Mouse (Mus musculus): ENCODE results near the gene Ppfibp1. TPM values are rescaled to one million over a fixed set of nuclear protein-coding genes. Genes with fewer than 3 reads are reported as not detected.

The Ppfibp1 gene
- total and polyA plus RNA-seq, 3 experiments = 15.4 to 128 (median 102) TPM

DNA sequence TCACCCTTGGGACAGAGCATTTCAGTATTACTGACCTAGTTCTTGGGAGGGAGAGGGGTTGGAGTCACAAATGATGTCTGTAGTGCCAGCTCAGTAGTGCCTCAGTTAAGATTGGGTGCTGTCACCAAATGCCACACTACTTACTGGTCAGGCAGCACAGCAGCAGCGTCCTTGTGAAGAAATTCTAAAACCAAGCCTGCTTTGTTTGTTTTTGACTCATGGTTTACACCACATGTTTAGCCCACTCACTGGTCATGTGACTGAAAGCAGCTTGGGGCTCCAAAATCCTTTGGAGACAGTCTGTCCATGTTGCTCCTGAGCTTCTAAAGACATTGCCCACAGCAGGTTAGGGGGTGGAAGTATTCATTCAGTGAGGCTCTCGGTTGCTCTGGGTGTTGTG, 4.9 kb upstream of the Ppfibp1 start:
- Histone ChIP-seq H3K36me3 (ENCODE audit: control insufficient read depth, insufficient read depth, low read length) (no peaks in the 10 kb centered on the region; the same call in 1 of the 2 replicates), H3K4me1 (ENCODE audit: control insufficient read depth, insufficient read depth, low read length) (no peaks in the 10 kb centered on the region; the same call in none of the 2 replicates), H3K27me3 (ENCODE audit: control insufficient read depth, insufficient read depth, low read length) (no peaks in the 10 kb centered on the region), H3K4me3 (no peak overlapping the region), H3K79me2 (replicated peaks; ENCODE audit: control insufficient read depth, insufficient read depth, low read length) (no peaks in the 10 kb centered on the region), H3K27ac (no peak overlapping the region), H3K9ac (ENCODE audit: low read depth, low read length) (no peak overlapping the region)
- intact Hi-C loops (cut with DNase I) = no loop called here
- no peak for DNase-seq
- 84% methylated on average over 2 of the region's 2 CpGs for WGBS
- TF ChIP-seq CTCF (IDR thresholded peaks at IDR 0.05) = no peak
- TF ChIP-seq EP300 (IDR thresholded peaks at IDR 0.05; ENCODE audit: insufficient read depth, low read depth, low read length) = no peak
- TF ChIP-seq POLR2A (IDR thresholded peaks at IDR 0.05; ENCODE audit: insufficient read depth, low read depth, low read length) = no peak

DNA sequence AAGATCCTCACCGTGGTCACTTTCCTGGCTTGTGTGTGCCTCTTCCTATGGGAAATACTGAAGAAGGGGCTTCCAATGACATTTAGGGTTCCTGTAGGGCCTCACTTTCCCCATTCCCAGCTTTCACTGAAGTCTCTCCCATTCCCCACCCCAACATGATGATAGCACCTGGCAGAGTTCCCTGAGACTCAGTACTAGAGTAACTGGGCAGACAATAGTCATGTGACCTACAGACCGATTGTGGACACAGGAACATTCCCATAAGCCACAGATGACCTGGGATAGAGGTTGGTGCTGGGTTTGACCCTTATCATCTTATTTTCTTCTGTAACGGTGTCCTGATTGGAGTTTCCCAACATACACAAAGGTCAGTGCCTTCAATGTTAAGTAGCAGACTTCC, 4.1 kb upstream of the Ppfibp1 start:
- Histone ChIP-seq H3K27ac (no peak overlapping the region), H3K36me3 (ENCODE audit: control insufficient read depth, insufficient read depth, low read length) (no peaks in the 10 kb centered on the region; the same call in 1 of the 2 replicates), H3K27me3 (ENCODE audit: control insufficient read depth, insufficient read depth, low read length) (no peaks in the 10 kb centered on the region), H3K9ac (ENCODE audit: low read depth, low read length) (no peak overlapping the region), H3K4me1 (ENCODE audit: control insufficient read depth, insufficient read depth, low read length) (no peaks in the 10 kb centered on the region; the same call in none of the 2 replicates), H3K4me3 (no peak overlapping the region), H3K79me2 (replicated peaks; ENCODE audit: control insufficient read depth, insufficient read depth, low read length) (no peaks in the 10 kb centered on the region)
- no peak for TF ChIP-seq EP300 (IDR thresholded peaks at IDR 0.05; ENCODE audit: insufficient read depth, low read depth, low read length)
- no peak for TF ChIP-seq POLR2A (IDR thresholded peaks at IDR 0.05; ENCODE audit: insufficient read depth, low read depth, low read length)
- no peak for TF ChIP-seq CTCF (IDR thresholded peaks at IDR 0.05)
- intact Hi-C loops (cut with DNase I) = no loop called here
- DNase-seq = no peak
- WGBS = 60% methylated on average over 3 of the region's 3 CpGs

DNA sequence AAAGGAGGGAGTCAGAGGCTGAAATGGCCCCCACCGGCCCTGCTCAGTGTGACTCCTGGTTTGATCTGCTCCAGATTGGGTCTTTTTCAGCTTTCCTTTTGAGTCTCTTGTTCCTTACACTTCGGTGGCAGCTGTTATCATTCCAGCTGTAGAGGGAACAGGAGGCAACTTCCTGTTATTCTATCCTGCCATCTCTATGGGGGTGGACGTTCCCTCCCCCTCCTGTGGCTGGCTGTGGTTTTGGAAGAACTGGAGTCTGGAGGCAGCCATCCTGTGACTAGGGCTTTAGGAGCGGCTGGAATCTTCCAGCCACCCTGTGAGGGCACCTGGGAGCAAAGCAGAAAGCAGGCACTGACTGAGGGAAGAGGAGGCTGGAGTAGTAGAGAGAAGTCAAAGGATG, 3.4 kb upstream of the Ppfibp1 start:
- Histone ChIP-seq H3K79me2 (replicated peaks; ENCODE audit: control insufficient read depth, insufficient read depth, low read length) (no peaks in the 10 kb centered on the region), H3K4me3 (no peak overlapping the region), H3K9ac (ENCODE audit: low read depth, low read length) (no peak overlapping the region), H3K27ac (no peak overlapping the region), H3K36me3 (ENCODE audit: control insufficient read depth, insufficient read depth, low read length) (no peaks in the 10 kb centered on the region; the same call in 1 of the 2 replicates), H3K27me3 (ENCODE audit: control insufficient read depth, insufficient read depth, low read length) (no peaks in the 10 kb centered on the region), H3K4me1 (ENCODE audit: control insufficient read depth, insufficient read depth, low read length) (no peaks in the 10 kb centered on the region; the same call in none of the 2 replicates)
- intact Hi-C loops (cut with DNase I) = loop anchor here (5.0 kb wide), 1 partner anchor 48 kb away; no protein-coding TSS in a partner anchor
- 27% methylated on average over 4 of the region's 4 CpGs for WGBS
- peak in 1 of 2 experiments; percentile 46 for DNase-seq
- TF ChIP-seq POLR2A (IDR thresholded peaks at IDR 0.05; ENCODE audit: insufficient read depth, low read depth, low read length) = no peak
- no peak for TF ChIP-seq EP300 (IDR thresholded peaks at IDR 0.05; ENCODE audit: insufficient read depth, low read depth, low read length)

DNA sequence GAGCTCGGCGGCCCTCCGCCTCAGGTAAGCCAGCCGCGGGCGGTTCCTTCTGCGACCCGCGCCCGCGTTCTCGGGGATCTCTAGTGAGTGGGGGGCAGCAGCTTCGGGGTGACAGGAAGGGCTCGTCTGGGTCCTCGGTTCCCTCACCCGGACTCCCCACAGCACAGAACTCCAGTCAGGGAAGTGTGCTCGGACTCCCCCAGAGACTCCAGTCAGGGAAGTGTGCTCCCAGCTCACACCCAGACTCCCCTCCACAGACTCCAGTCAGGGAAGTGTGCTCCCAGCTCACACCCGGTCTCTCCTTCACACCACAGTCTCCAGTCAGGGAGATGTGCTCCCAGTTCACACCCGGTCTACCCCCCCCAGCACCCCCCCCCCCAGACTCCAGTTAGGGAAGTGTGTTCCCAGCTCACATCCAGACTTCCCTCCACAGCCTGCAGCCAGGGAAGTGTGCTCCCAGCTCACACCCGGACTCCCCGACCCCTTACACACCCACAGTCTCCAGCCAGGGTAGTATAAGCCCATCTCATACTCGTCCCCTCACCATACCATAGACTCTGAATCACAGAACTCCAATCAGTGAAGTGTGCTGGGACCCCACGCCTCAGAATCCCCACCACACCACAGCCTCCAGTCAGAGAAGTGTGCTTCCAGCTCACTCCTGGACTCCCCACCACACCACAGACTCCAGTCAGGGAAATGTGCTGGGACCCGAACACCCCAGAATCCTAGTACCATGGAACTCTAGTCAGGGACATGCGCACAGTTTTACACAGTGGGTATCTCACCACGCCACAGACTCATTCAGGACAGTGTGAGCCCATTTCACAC, 588 bp downstream of the Ppfibp1 start:
- intact Hi-C loops (cut with DNase I) = loop anchor here (2.0 to 5.0 kb wide), 3 partner anchors 44 to 98 kb away; no protein-coding TSS in a partner anchor
- peak overlapping the region; percentile 94 for H3K4me3 ChIP-seq

DNA sequence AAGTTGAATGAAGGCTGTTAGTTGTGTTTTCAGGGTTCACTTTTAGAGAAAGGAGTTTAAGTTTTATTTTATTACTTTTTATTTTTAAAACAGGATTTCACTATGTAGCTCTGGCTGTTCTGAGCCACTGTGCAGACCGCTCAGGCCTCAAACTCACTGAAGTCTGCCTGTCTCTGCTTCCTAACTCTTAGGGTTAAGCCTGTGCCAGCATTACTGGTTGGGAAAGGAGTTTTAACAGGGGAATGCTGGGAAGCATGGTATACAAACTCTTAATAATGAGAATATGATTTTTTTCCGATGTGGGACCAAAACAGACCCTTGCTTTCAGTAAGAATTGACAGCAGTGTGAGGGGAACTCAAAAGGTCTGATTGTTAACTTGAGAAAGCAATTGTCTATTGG, 1.9 kb downstream of the Ppfibp1 start:
- intact Hi-C loops (cut with DNase I) = loop anchor here (2.0 kb wide), 1 partner anchor 21 kb away; no protein-coding TSS in a partner anchor
- Histone ChIP-seq H3K27ac (peak overlapping the region; percentile 94), H3K9ac (ENCODE audit: low read depth, low read length) (no peak overlapping the region), H3K36me3 (ENCODE audit: control insufficient read depth, insufficient read depth, low read length) (no peaks in the 10 kb centered on the region; the same call in 1 of the 2 replicates), H3K79me2 (replicated peaks; ENCODE audit: control insufficient read depth, insufficient read depth, low read length) (no peaks in the 10 kb centered on the region), H3K4me1 (ENCODE audit: control insufficient read depth, insufficient read depth, low read length) (peaks cover 5% of the 10 kb centered on the region), H3K4me3 (peak overlapping the region; percentile 8; the same call in 1 of the 2 replicates), H3K27me3 (ENCODE audit: control insufficient read depth, insufficient read depth, low read length) (no peaks in the 10 kb centered on the region)
- 63% methylated on average over 2 of the region's 2 CpGs for WGBS
- TF ChIP-seq CTCF (IDR thresholded peaks at IDR 0.05) = no peak
- TF ChIP-seq EP300 (IDR thresholded peaks at IDR 0.05; ENCODE audit: insufficient read depth, low read depth, low read length) = no peak
- no peak for TF ChIP-seq POLR2A (IDR thresholded peaks at IDR 0.05; ENCODE audit: insufficient read depth, low read depth, low read length)
- no peak for DNase-seq

More for the DNA sequence above, 588 bp downstream of the Ppfibp1 start:
- Histone ChIP-seq H3K36me3 (ENCODE audit: control insufficient read depth, insufficient read depth, low read length) (no peaks in the 10 kb centered on the region; the same call in 1 of the 2 replicates), H3K4me1 (ENCODE audit: control insufficient read depth, insufficient read depth, low read length) (peaks cover 5% of the 10 kb centered on the region), H3K79me2 (replicated peaks; ENCODE audit: control insufficient read depth, insufficient read depth, low read length) (no peaks in the 10 kb centered on the region), H3K27ac (peak overlapping the region; percentile 94), H3K27me3 (ENCODE audit: control insufficient read depth, insufficient read depth, low read length) (no peaks in the 10 kb centered on the region), H3K9ac (ENCODE audit: low read depth, low read length) (peak overlapping the region; percentile 89)
- 7% methylated on average over 26 of the region's 26 CpGs for WGBS
- no peak for TF ChIP-seq CTCF (IDR thresholded peaks at IDR 0.05)
- TF ChIP-seq POLR2A (IDR thresholded peaks at IDR 0.05; ENCODE audit: insufficient read depth, low read depth, low read length) = no peak
- TF ChIP-seq EP300 (IDR thresholded peaks at IDR 0.05; ENCODE audit: insufficient read depth, low read depth, low read length) = no peak
- DNase-seq = no peak

DNA sequence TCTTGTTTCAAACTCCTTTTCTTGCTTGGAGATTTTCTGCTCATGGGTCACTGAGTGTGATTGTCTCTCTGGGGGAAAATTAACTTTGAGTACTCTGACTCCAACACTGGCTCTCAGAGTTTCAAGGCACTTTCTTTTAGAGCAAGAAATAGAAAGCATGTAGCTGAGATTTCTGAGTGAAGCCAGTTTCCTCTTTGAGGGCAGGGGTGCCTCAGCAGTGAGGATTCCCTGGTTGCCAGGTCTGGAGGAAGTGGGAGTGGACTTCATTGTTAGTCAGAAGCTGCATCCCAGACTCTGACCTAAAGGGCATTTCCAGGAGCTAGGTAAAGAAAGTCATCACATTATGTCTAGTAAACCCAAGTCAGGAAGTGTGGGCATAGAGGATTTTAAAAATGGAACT, 2.3 kb downstream of the Ppfibp1 start:
- Histone ChIP-seq H3K27ac (peak overlapping the region; percentile 94), H3K9ac (ENCODE audit: low read depth, low read length) (no peak overlapping the region), H3K36me3 (ENCODE audit: control insufficient read depth, insufficient read depth, low read length) (no peaks in the 10 kb centered on the region; the same call in 1 of the 2 replicates), H3K4me3 (peak overlapping the region; percentile 8; the same call in 1 of the 2 replicates), H3K79me2 (replicated peaks; ENCODE audit: control insufficient read depth, insufficient read depth, low read length) (no peaks in the 10 kb centered on the region), H3K27me3 (ENCODE audit: control insufficient read depth, insufficient read depth, low read length) (no peaks in the 10 kb centered on the region), H3K4me1 (ENCODE audit: control insufficient read depth, insufficient read depth, low read length) (peaks cover 5% of the 10 kb centered on the region)
- TF ChIP-seq CTCF (IDR thresholded peaks at IDR 0.05) (no peak), EP300 (IDR thresholded peaks at IDR 0.05; ENCODE audit: insufficient read depth, low read depth, low read length) (no peak), POLR2A (IDR thresholded peaks at IDR 0.05; ENCODE audit: insufficient read depth, low read depth, low read length) (no peak)
- intact Hi-C loops (cut with DNase I) = loop anchor here (2.0 kb wide), 1 partner anchor 20 kb away; no protein-coding TSS in a partner anchor
- DNase-seq = no peak

All from heart, adult 2 months (tissue).